29 mouse cellular contexts compared by ENCODE assay signal in the genomic region with DNA sequence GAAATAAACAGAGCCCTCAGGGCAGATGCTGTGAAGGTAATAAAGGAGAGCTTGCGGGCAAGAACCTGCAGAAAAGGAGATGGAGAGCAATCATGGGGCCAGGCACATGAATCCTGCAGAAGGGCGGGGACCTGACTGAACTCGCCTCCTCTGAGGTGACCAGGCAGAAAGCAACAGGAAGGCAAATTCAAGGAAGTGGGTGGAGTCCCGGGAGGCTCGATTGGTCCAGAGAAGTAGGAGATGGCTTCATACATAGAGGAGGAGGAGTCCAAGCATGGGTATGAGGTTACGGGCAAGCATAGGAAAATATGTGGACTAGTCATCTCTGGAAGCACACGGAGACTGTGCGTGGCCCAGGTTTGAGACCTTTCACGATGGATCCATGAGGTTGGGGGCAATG.
DNase-seq lines count a peak whose midpoint lies in the region; ATAC-seq and TF ChIP-seq lines count a peak whose summit lies in the region.
"Had no signal": no experiment of that assay in that cellular context is flagged by ENCODE, and none has a peak within 500 bp of the region (broad histone marks: within the 10 kb centered on the region; RNA-seq: fewer than 3 reads in every experiment).

No protein-coding gene starts in this region.

- H3K27me3 ChIP-seq in lung, postnatal 0 days (replicated peaks; ENCODE audit: insufficient read depth, low read length) = no peaks in the 10 kb centered on the region
- no peaks in the 10 kb centered on the region for H3K27me3 ChIP-seq in CH12.LX (replicated peaks)
- H3K27me3 ChIP-seq: limb, embryonic 13.5 days; midbrain, embryonic 15.5 days; Patski had no signal

- TF ChIP-seq POLR2A in CH12.LX (IDR thresholded peaks at IDR 0.05; ENCODE audit: low read depth, low read length) = no peak

- ATAC-seq in lung, postnatal 0 days = 0 out of 2 replicates have a peak, but pooled peaks have one; percentile 21
- peak; percentile 42; the same call in 1 of the 2 replicates for ATAC-seq in common myeloid progenitor, adult 5-6 weeks (replicated peaks; ENCODE audit: low read depth, poor library complexity, severe bottlenecking)
- ATAC-seq in megakaryocyte progenitor cell, adult 5-6 weeks (replicated peaks; ENCODE audit: poor library complexity) = peak; percentile 77
- ATAC-seq: forebrain, embryonic 13.5 days; liver, postnatal 0 days; midbrain, embryonic 15.5 days; Patski had no signal

- no peak for TF ChIP-seq CTCF in lung, postnatal 0 days (IDR thresholded peaks at IDR 0.05)
- TF ChIP-seq CTCF in CH12.LX (conservative IDR thresholded peaks at IDR 0.05 in 1 of 2, IDR thresholded peaks at IDR 0.05 in 1 of 2; ENCODE audit: low read depth in 2 of 2, low read length in 2 of 2) = no peak

- H3K4me2 ChIP-seq in lung, postnatal 0 days (replicated peaks; ENCODE audit: low read depth, low read length) = no peak overlapping the region
- no peak overlapping the region for H3K4me2 ChIP-seq in CH12.LX (ENCODE audit: insufficient read depth, low read depth, poor library complexity, severe bottlenecking)
- H3K4me2 ChIP-seq: forebrain, embryonic 13.5 days; heart, embryonic 11.5 days; hindbrain, embryonic 14.5 days; limb, embryonic 13.5 days; liver, embryonic 11.5 days; midbrain, embryonic 15.5 days had no signal

- no peaks in the 10 kb centered on the region for H3K4me1 ChIP-seq in lung, postnatal 0 days (ENCODE audit: insufficient read depth, low read depth, low read length)
- H3K4me1 ChIP-seq in CH12.LX (ENCODE audit: control insufficient read depth in 1 of 2, insufficient read depth in 2 of 2) = peaks cover 0 to 26% of the 10 kb centered on the region in 2 experiments; a peak in 2 of 4 replicates

- dilution Hi-C loops in CH12.LX (cut with MboI; ENCODE audit: extremely low pct_ligation_motif_present, extremely low pct_unique_long_range_greater_than_20kb, low sequenced_read_pairs) = no loop called here

- no peaks in the 10 kb centered on the region for H3K36me3 ChIP-seq in lung, postnatal 0 days (ENCODE audit: insufficient read depth, low read length)
- peaks cover 7 to 47% of the 10 kb centered on the region in 2 experiments for H3K36me3 ChIP-seq in CH12.LX (replicated peaks in 1 of 2; ENCODE audit: control insufficient read depth in 1 of 2, insufficient read depth in 1 of 2, low read length in 1 of 2)
- H3K36me3 ChIP-seq: midbrain, embryonic 15.5 days had no signal

- H3K9me3 ChIP-seq in lung, postnatal 0 days (ENCODE audit: low read length) = no peaks in the 10 kb centered on the region
- H3K9me3 ChIP-seq in CH12.LX (replicated peaks; ENCODE audit: low read length) = peaks cover 4% of the 10 kb centered on the region
- H3K9me3 ChIP-seq: midbrain, embryonic 15.5 days had no signal

- no peak overlapping the region for H3K27ac ChIP-seq in lung, postnatal 0 days (ENCODE audit: low read length)
- no peak overlapping the region for H3K27ac ChIP-seq in CH12.LX (ENCODE audit: insufficient read depth, low read depth)
- H3K27ac ChIP-seq: forebrain, embryonic 13.5 days; hindbrain, embryonic 14.5 days; left cerebral cortex, adult 2 months; limb, embryonic 13.5 days; midbrain, embryonic 15.5 days had no signal

- peak; percentile 27 for DNase-seq in lung, postnatal 0 days (ENCODE audit: low spot score)
- no peak for DNase-seq in lung, postnatal 25 days (ENCODE audit: low spot score)
- peak; percentile 61 for DNase-seq in CH12.LX (ENCODE audit: extremely low read depth)
- DNase-seq in frontal cortex, postnatal 25 days (ENCODE audit: low spot score in 2 of 2) = no peak
- no peak for DNase-seq in adrenal gland, postnatal 14 days
- DNase-seq: adrenal gland, postnatal 36 days; cerebellum, adult 18-20 months; cerebellum, postnatal 10 days; gastrocnemius, postnatal 14 days; heart, adult 18-20 months; heart, postnatal 4 days; kidney, adult 2 months; kidney, postnatal 10 days; layer of hippocampus, adult 9-11 months; liver, postnatal 0 days; lung, postnatal 36 days; spleen, adult 18-20 months; thymus, adult 18-20 months; thymus, postnatal 25 days had no signal

- H3K4me3 ChIP-seq in lung, postnatal 0 days (ENCODE audit: low read depth, low read length) = no peak overlapping the region
- H3K4me3 ChIP-seq in CH12.LX (replicated peaks in 1 of 3; ENCODE audit: low read depth in 2 of 3, low read length in 2 of 3, poor library complexity in 1 of 3) = no peak overlapping the region
- H3K4me3 ChIP-seq: forebrain, embryonic 13.5 days; left cerebral cortex, adult 2 months; limb, embryonic 13.5 days; midbrain, embryonic 15.5 days had no signal

- WGBS in lung, postnatal 0 days = 79% methylated on average over 9 of the region's 9 CpGs

- no peak for TF ChIP-seq RAD21 in CH12.LX (IDR thresholded peaks at IDR 0.05; ENCODE audit: low read depth, low read length)

- H3K9ac ChIP-seq in lung, postnatal 0 days (replicated peaks; ENCODE audit: low read depth) = no peak overlapping the region
- no peak overlapping the region for H3K9ac ChIP-seq in CH12.LX (ENCODE audit: insufficient read depth, low read depth)
- H3K9ac ChIP-seq: forebrain, embryonic 13.5 days; hindbrain, embryonic 14.5 days; limb, embryonic 13.5 days; liver, postnatal 0 days; midbrain, embryonic 15.5 days had no signal

- no peaks in the 10 kb centered on the region for H3K79me2 ChIP-seq in CH12.LX (replicated peaks; ENCODE audit: control insufficient read depth, extremely low read depth, insufficient read depth, poor library complexity, severe bottlenecking)

- in situ Hi-C loops in CH12.LX (cut with MboI; ENCODE audit: low pct_ligation_motif_present, low pct_unique_long_range_greater_than_20kb, low sequenced_read_pairs) = no loop called here

- TF ChIP-seq EP300 in lung, postnatal 0 days (IDR thresholded peaks at IDR 0.05) = no peak
- TF ChIP-seq EP300 in CH12.LX (IDR thresholded peaks at IDR 0.05; ENCODE audit: low read length) = no peak

TF ChIP-seq in CH12.LX, 34 proteins besides CTCF, POLR2A, EP300 and RAD21:
- no peak for TF ChIP-seq POLR2AphosphoS2 (IDR thresholded peaks at IDR 0.05; ENCODE audit: low read depth, low read length)
- no peak for TF ChIP-seq MAX (IDR thresholded peaks at IDR 0.05; ENCODE audit: low read length)
- no peak for TF ChIP-seq TCF12 (IDR thresholded peaks at IDR 0.05; ENCODE audit: low read depth, low read length)
- TF ChIP-seq ELF1 (IDR thresholded peaks at IDR 0.05; ENCODE audit: low read depth, low read length) = no peak
TF ChIP-seq in CH12.LX: peak in this region for 0.

Comparison
In these comparisons a context has a peak if more than half of its experiments do, and no peak if none do; other contexts are left out.
1. DNase-seq: peak in lung, postnatal 0 days (single experiment) and CH12.LX (single experiment); none in lung, postnatal 25 days (single experiment), frontal cortex, postnatal 25 days (0 of 2) and adrenal gland, postnatal 14 days (single experiment).
2. ATAC-seq: peak in every context shown above with its lines; median percentile 77 in megakaryocyte progenitor cell, adult 5-6 weeks; 42 in common myeloid progenitor, adult 5-6 weeks; 21 in lung, postnatal 0 days.